Mouse (Mus musculus) lung, adult 18-20 months (tissue): ENCODE measurements around the gene Olfr615.
"Not testable (repeated sequence)": the region's sequence is repeated elsewhere in the genome, so short reads cannot be mapped to it uniquely, and the experiment has no call there.

Experiments
- DNase-seq, 2 experiments: peaks; one replicate each; pipeline ENCODE4 v3.0.0; 2022; ENCODE audit warnings: mixed read lengths in 2 of 2

Gene Olfr615

DNA sequence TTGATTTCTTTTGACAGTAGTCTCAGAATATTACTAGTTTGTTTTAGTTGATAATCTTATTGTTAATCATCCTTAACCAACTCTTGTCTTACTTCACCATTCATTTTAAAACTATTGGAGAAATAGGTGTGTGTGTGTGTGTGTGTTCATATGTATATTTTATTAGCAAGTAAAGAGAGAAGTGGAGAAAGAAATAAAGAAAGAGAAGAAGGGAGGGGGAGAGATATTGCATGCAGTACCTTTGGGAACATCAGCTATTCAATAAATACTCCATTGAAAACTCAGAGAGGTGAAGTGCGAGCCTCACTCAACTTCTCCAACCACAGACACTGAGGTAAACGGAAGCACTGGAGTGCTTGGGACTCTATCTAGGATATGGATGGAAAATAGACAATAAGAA lies at the start of gene Olfr615:
Olfr615 (plus strand) TSS at position 301 of the 400 bp plus-strand sequence.
- no peak for DNase-seq

DNA sequence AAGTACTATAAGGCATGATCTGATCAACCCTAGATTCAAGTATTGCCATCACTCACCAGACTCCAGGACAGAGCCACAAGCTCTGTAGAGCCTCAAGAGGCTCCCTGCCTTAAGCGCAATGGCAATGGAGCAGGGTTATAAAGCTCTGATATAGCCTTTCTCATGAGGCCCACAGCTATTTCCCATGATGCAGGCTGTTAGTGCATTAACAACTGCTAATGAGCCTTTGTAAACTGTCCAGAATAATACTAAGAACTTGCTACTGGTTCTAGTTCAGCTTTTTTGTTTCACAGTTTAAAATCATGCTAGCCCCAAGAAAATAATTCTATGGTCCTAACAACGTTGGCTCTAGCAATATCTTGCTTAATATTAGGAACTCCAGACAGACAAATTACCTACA lies 43.9 kb upstream of the Olfr615 start, which contains the start of gene Olfr610:
Olfr610 (minus strand) TSS at position 101 of the 400 bp plus-strand sequence.
- DNase-seq = no peak

GRCm38 (mm10) chr7:103520746-103521145 lies 35.1 kb upstream of the Olfr615 start, which contains the start of gene Olfr611:
Gene Olfr611 (minus strand): TSS chr7:103520846.
- DNase-seq = not testable (repeated sequence)

DNA sequence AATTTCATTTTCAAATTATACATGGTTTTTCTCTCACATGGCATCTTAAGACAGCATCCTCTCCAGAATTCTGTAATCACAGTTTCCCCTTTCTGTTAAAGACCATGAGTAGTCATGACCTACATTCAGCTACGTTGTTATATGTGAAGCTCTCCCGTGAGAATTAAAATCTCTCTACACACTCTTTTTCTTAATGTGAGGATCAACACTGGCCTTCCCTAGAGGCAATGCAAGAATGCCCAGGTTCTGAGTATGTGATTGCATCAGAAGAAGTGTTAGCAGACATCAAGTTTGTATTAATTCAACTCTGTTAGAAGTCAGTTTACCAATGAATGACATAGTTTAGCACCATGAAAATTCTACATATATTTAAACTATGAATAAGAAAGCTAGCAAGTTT lies 13.3 kb upstream of the Olfr615 start, which contains the start of gene Olfr612:
Olfr612 (minus strand) TSS at position 101 of the 400 bp plus-strand sequence.
- not testable (repeated sequence) for DNase-seq

DNA sequence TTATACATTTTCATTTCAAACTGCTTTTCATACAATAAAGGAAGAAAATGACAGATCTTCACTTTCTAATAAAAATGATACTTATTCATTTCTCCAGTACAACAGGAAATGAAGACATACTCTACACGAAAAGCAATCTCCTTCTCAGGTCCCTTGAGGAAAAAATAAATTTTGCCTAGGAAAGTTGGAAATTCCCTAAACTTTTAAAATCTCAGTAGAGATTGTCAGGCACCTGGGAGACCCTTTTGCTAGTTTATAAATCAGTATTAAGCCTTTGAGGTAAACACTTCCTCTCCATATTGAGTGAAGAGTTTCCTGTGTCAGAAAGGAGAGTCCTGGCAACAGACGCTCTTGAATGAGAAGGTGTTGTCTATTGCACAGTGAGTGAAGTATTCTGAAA lies 8.1 kb upstream of the Olfr615 start, which contains the start of gene Olfr613:
Olfr613 (plus strand) TSS at position 301 of the 400 bp plus-strand sequence.
- no peak for DNase-seq

DNA sequence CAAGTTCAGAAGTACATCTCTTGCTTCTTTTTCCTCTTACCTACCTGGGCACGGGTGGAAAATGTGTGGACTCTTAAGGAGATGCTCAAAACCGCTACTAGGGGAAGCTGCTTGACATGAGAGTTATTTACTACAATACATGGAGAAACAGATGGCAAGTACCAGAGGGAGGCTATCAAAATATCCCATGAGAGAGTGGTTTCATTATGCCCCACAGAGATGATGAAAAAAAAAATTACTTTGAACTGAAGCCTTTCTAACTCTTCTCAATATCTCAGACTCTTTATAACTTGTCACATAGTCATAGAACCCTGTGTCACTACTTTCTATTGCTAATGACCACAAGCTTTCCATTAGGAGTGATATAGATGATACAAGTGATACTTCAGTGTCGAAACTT lies 13.2 kb downstream of the Olfr615 start, which contains the start of gene Olfr616:
Olfr616 (minus strand) TSS at position 101 of the 400 bp plus-strand sequence.
- no peak for DNase-seq

DNA sequence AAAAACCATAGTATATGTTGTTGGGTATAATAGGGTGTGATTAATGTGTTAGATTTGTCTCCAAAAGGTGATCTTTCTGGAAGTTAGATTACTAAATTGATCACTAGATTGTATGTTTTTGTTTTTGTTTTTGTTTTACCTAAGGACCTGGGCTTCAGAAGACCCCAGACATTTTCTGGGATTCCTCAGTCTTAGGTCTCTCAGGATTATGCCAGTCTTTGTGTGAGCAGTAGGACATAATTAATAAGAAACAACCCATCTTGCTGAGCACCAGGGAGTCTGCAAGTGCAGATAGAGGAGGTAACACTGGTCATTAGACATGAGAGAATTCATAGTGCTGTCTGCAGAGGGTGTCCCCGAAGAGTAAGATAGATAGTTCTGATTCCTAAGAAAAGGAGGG lies 16.9 kb downstream of the Olfr615 start, which contains the start of gene Olfr617:
Olfr617 (plus strand) TSS at position 301 of the 400 bp plus-strand sequence.
- no peak for DNase-seq

- no peak for DNase-seq
Observed at GRCm38 (mm10) chr7:103589803-103590202, 33.9 kb downstream of the Olfr615 start, which contains the start of gene Olfr618. Gene Olfr618 (plus strand): TSS chr7:103590103.

DNA sequence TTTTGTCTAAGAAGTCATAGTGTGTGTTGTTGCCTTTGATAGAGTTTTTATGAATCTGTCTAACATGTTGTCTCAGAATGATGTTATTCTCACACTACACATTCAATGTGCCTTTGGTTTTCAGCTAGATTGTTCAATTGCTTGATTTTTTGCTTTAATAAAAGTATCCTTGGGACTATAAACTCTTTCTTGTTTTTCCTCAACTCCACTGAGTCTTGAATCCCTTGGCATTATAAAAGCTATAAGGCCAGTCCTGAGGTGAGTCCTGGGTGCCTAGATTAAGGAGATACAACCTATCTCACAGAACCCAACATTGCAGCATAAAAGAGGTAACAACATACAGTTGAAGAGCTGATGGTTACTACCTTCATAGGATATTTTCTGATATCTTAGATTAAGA lies 44.4 kb downstream of the Olfr615 start, which contains the start of gene Olfr619:
Olfr619 (plus strand) TSS at position 301 of the 400 bp plus-strand sequence.
- DNase-seq = no peak

DNA sequence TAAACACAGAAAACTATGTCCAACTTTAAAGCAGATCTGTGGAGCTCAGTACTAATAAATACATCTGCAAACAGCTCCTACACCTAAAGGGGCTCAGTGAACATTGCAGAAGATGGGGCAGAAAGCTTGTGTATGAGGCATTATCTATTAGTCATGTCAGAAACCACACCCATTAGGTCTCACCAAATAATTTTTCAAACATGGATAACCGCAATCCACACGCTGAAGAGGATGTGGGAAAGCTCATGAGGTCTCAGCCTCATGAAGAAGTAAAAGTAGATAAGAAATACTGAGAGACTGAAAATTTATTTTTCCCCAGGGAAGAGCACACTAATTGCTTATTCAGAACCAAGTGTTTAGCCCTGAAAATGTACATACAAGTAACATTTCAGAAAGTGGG lies 51.5 kb downstream of the Olfr615 start:
- no peak for DNase-seq

GRCm38 (mm10) chr7:103612434-103612833 lies 56.6 kb downstream of the Olfr615 start, which contains the start of gene Olfr620:
Gene Olfr620 (minus strand): TSS chr7:103612534.
- no peak for DNase-seq
